Mouse (Mus musculus): ENCODE data around the gene Gm10944.
A peak's percentile ranks its signal among the peaks of the same experiment; 100 is the strongest.

Gene Gm10944

GRCm38 (mm10) chr10:10681048-10681447, at the start of gene Gm10944:
Gm10944 (plus strand) TSS chr10:10681348.
- DNase-seq (ENCODE audit: low spot score), result no peak

- no peak for DNase-seq (ENCODE audit: low spot score)
Observed at GRCm38 (mm10) chr10:10655991-10656390, 25.2 kb upstream of the Gm10944 start.

GRCm38 (mm10) chr10:10656621-10657020, 24.5 kb upstream of the Gm10944 start:
- no peak for DNase-seq (ENCODE audit: low spot score)

GRCm38 (mm10) chr10:10659161-10659560, 22.0 kb upstream of the Gm10944 start:
- no peak for DNase-seq (ENCODE audit: low spot score)

- no peak for DNase-seq (ENCODE audit: low spot score)
Observed at GRCm38 (mm10) chr10:10659976-10660375, 21.2 kb upstream of the Gm10944 start.

- peak; percentile 34 for DNase-seq (ENCODE audit: low spot score)
Observed at GRCm38 (mm10) chr10:10688907-10689667, 7.9 kb downstream of the Gm10944 start.

GRCm38 (mm10) chr10:10689668-10690223, 8.6 kb downstream of the Gm10944 start:
- no peak for DNase-seq (ENCODE audit: low spot score)

GRCm38 (mm10) chr10:10697497-10697896, 16.3 kb downstream of the Gm10944 start:
- DNase-seq (ENCODE audit: low spot score), result no peak

GRCm38 (mm10) chr10:10700903-10701302, 19.8 kb downstream of the Gm10944 start:
- DNase-seq (ENCODE audit: low spot score), result no peak

- no peak for DNase-seq (ENCODE audit: low spot score)
Observed at GRCm38 (mm10) chr10:10701326-10701725, 20.2 kb downstream of the Gm10944 start.

- DNase-seq (ENCODE audit: low spot score), result no peak
Observed at GRCm38 (mm10) chr10:10708031-10708430, 26.9 kb downstream of the Gm10944 start.

- no peak for DNase-seq (ENCODE audit: low spot score)
Observed at GRCm38 (mm10) chr10:10710359-10710758, 29.2 kb downstream of the Gm10944 start.

- no peak for DNase-seq (ENCODE audit: low spot score)
Observed at GRCm38 (mm10) chr10:10710837-10711236, 29.7 kb downstream of the Gm10944 start.

GRCm38 (mm10) chr10:10726501-10726900, 45.4 kb downstream of the Gm10944 start:
- DNase-seq (ENCODE audit: low spot score), result no peak

All from layer of hippocampus, adult 11-12 months (tissue).